Mouse (Mus musculus) spleen, postnatal 36 days (tissue): ENCODE measurements at regions not wholly inside any gene's neighbourhood (a gene's known extent, or its start where the extent isn't known, plus 50 kb on each side); places are given as distances from the start of the nearest gene placed in this dataset.

Source experiments
- DNase-seq, 2 experiments: peaks; one replicate each; pipeline ENCODE4 v3.0.0; 2022; ENCODE audit warnings: low spot score in 2 of 2, mixed read lengths in 1 of 2

GRCm38 (mm10) chr12:29122931-29123330 is 371.3 kb downstream of the Eipr1 start:
- no peak for DNase-seq

DNA sequence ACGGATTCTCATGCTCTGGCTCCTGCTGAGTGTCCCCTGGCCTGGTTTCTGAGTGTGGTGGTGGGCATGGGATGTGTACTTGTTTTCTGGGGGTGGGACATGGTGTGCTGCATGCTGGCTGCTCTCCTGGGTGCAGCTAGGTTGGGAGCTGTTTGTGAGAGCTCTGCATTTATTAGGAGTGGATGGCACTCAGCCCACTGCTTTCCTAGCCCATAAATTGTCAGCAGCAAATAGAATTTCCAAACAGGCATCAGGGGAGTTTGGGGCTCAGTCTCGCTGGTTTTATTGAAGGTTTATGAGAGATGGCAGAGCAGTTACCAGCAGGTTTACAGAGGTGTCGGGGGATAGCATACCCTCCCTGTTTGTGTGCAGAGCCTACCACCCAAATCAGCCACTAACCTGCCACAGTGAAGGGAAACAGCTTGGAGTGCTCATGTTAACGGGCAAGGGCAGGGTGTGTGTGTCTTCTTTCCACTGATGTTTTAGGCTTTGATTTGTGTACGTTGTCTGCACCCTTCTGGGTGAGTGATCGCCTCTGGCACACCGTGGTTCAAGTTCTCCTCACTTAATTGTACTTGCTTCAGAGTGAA is 372.6 kb downstream of the Eipr1 start:
- no peak for DNase-seq

GRCm38 (mm10) chr12:29128844-29129243 is 377.2 kb downstream of the Eipr1 start:
- DNase-seq = no peak

DNA sequence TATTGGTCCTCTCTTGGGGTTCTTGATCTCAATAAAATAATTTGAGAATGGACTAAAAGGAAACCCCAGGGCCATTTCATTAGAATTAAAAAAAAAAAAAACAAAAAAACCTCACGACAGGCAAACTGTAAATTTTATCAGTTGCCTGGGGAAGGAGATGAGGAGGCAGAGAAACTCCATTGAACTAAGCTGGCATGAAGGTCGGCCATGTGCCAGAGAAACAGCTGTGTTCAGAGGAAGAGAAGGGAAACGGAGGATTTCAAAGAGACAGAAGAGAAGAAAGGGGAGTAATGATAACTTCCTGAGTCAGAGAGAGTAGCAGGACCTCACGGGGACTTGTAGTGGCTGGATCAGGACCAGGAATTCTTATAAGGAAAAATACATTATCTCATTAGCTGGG is 377.7 kb downstream of the Eipr1 start:
- no peak for DNase-seq

DNA sequence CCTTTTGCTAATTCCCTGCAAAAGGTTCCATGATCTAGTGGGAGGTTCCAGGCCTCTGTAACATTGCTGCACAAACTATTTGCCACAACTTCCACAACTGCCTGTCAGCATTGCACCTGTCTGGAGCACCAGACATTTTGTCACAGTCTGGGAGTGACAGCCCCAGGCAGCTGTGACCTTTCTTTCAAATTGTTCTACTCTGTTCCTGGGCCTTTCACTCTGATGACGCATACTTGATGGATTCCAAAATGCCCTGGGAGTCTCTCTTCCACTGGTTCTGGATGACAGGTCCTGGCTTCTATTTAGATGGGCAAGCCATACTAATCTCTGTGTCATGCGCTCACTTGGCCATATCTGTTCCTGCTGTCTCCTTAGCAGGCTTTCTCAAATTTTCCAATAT is 382.7 kb downstream of the Eipr1 start:
- no peak for DNase-seq

DNA sequence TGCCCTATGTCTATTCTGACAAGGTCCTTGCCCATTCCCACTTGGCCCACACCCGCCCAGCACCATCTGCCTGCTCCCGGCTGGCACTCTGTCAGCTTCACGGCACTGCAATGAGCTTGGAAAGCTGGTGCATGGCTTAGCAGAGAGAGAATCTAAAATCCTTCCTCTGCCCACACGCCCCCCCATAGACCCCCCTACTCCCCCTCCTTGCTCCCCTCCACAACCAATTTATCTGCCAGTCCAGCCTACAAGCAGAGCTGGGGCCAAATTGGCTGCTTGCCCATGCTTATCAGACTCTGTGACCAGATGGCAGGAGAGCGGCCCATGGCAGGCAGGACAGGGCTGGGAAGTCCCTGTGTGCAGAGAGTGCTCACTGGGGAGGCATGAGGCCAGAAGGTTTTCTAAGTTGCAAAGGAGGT is 385.3 kb downstream of the Eipr1 start:
- DNase-seq = no peak

DNA sequence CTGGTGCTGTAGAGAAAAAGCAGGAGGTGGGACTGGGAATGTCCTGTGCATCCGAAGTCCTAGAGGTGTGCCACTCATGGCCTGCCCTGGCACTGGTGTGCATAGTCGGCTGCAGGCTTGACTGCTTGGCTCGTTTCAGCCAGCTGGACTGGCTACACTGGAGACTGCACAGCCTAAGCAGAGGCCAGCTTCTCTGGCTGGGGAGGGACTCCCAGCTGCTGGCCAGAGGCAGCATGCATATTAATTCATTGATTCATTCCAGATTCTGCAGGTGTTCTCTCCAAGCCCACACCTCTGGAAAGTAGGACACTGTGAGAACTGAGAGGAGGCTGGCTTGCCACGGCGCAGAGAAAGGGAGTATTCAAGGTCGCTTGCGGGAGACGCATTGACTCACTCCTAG is 385.9 kb downstream of the Eipr1 start:
- no peak for DNase-seq

DNA sequence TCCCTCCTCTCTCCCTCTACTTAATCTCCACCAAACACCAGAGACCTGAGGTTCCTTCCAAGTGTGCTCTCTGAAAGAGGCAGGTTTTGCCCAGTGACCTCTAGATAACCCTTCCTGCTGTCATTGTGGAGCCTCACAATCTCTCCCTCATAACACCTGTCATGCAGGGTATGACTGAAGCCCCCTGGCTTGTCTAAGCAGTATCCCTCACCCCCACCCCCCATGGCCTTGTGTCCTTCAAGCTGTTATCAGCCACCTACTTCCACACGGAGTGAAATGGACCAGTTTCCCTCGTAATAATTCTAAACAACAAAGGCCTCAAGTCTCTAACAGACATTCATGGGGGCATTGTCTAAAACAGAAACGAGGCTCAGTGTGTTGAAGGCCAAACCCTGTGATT is 387.6 kb upstream of the Myt1l start:
- DNase-seq = no peak

DNA sequence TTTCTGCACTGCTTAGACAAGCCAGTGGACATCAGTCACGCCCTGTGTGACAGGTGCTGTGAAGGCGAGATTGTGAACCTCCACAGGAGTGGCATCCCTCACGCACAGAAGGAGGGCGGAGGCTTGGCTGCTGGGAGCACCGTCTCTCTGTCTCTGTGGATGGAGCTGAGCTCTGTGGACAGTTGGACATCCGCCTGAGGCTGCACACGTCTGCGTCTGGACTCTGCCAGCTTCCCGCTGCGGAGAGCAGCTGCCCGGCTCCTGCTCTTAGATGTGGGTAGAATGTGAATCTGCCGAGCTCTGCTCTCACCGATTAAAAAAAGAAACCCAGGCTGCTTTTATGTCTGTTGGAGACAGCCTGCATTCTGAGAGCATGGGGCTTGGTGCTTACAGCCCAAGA is 387.1 kb upstream of the Myt1l start:
- no peak for DNase-seq

GRCm38 (mm10) chr12:29141855-29142254 is 386.3 kb upstream of the Myt1l start:
- no peak for DNase-seq

DNA sequence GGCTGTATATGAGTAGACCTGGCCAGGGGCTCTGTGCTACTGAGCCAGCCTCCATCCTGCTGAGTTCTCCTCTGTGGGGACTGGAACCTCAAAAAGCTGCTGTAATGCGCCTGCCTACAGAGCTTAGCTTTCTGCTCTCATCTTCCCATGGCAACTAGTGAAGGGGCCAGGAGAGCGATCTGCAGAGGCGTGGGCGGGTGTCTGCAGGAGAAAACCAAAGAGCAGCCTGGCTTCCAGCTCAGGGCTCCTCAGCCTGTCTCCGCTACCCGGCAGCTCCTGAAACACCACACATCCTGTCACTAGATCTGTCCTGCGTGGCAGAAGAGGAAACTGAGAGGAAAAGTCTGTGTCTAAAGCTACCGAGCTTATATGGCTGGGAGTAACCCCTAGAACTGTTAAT is 384.9 kb upstream of the Myt1l start:
- no peak for DNase-seq

DNA sequence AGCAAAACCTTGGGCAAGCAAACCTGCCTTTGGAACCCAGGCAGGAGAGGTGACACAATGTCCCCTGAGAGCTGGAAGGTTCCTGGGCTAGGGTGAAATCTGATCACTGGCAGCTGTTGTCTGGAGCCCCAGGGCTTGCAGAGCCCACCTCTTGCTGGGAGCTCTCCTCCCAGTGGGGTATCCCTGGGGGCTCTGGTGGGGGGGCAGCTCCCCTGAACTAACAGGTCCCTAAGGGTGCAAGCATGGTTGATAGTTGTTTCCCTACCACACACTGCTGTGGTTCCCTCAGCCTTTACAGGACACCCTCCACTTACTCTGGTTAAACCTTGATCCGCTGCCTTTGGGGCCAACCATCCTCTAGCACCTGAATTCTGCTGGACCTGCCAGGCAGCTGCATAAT is 367.3 kb upstream of the Myt1l start:
- no peak for DNase-seq

- no peak for DNase-seq
Measured at GRCm38 (mm10) chr12:29161546-29161945, 366.6 kb upstream of the Myt1l start.

GRCm38 (mm10) chr12:29164701-29165100 is 363.5 kb upstream of the Myt1l start:
- DNase-seq = no peak

- no peak for DNase-seq
Measured at GRCm38 (mm10) chr12:29166316-29166715, 361.9 kb upstream of the Myt1l start.

DNA sequence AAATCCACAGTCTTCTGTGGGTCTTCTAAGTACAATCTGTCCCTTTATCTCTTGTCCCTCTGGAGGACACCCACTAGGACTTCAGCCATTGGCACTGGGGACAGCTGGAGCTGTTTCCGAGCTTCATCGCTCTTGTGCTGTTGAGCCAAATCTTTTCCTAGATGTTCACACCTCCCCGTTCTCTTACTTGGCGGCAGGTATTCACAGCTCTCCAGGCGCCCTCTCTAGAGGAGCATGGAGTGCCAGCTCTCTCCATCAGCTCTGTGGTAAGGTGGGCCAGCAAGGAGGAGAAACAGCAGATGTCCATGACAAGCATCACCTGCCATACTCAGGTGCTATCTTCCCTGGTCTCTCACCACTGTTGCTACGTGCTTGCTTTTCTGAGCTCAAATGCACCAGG is 360.3 kb upstream of the Myt1l start:
- no peak for DNase-seq

DNA sequence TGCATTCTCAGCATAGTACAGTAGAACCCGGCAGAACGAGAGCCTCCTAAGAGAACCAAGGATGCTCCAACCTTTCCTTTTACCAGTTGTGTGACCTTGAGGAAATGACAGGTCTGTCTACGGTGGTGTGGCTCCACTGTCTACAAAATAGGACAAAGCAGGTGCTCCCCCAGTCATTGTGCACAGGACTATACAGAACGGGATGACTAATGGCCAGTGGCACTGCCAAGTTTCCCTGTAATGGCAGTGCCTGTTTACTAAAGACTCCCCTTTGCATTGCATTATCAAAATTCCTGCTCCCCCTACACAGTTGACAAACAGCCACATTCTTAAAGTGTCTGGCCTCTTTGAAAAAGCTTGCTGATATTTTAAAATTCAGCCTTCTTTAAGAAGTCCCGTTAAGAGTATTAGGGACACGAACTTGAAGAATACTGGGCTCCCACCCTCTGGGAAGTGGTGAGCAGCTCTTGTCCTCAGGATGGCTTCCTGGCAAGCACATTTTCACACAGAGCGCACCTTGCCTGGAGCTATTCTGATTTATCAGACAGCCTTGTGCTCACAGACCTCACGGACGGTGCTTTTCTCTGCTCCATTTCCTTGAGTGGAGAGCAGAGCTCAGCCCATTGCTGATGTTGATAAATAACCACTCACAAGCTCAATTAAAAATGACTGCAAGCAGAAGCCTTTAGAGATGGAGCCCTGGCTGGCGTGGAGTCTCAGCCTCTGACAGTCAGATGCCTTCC is 352.3 kb upstream of the Myt1l start:
- DNase-seq = no peak

GRCm38 (mm10) chr12:29177145-29177544 is 351.0 kb upstream of the Myt1l start:
- no peak for DNase-seq

- DNase-seq = no peak
Measured at GRCm38 (mm10) chr12:29178168-29178895, 349.9 kb upstream of the Myt1l start.

GRCm38 (mm10) chr12:29179405-29179804 is 348.8 kb upstream of the Myt1l start:
- DNase-seq = no peak

DNA sequence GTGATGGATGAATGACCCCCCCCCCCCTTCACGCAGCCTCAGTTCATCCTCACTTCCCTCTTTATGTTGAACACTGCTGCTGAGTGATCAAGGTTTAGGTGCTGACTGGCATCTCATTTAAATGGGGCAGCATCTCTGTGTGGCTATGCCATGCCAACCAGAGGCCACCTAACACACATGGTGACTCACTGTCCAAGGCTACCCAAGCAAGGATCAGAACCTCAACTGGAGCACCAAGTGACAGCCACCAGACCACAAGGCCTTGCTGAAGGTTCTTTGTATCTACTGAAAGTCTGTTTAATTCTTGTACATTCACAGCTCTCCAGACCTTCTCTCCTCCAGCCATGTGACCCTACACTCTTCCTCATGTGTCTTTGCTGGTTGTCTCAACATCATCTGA is 347.6 kb upstream of the Myt1l start:
- DNase-seq = no peak

GRCm38 (mm10) chr12:29187619-29188018 is 340.6 kb upstream of the Myt1l start:
- DNase-seq = no peak

GRCm38 (mm10) chr12:29192391-29192790 is 335.8 kb upstream of the Myt1l start:
- DNase-seq = no peak
